Mouse (Mus musculus) CD4-positive, CD25-positive, alpha-beta regulatory T cell, adult 2 months (primary cell): ENCODE data around the gene Aldh3b3.
"Not testable (repeated sequence)": the region's sequence is repeated elsewhere in the genome, so short reads cannot be mapped to it uniquely, and the experiment has no call there.

Experiments used
- DNase-seq: peaks from one replicate; pipeline ENCODE4 v3.0.0-alpha.2; 2012; ENCODE audit warnings: low read depth, low spot score

The Aldh3b3 gene

DNA sequence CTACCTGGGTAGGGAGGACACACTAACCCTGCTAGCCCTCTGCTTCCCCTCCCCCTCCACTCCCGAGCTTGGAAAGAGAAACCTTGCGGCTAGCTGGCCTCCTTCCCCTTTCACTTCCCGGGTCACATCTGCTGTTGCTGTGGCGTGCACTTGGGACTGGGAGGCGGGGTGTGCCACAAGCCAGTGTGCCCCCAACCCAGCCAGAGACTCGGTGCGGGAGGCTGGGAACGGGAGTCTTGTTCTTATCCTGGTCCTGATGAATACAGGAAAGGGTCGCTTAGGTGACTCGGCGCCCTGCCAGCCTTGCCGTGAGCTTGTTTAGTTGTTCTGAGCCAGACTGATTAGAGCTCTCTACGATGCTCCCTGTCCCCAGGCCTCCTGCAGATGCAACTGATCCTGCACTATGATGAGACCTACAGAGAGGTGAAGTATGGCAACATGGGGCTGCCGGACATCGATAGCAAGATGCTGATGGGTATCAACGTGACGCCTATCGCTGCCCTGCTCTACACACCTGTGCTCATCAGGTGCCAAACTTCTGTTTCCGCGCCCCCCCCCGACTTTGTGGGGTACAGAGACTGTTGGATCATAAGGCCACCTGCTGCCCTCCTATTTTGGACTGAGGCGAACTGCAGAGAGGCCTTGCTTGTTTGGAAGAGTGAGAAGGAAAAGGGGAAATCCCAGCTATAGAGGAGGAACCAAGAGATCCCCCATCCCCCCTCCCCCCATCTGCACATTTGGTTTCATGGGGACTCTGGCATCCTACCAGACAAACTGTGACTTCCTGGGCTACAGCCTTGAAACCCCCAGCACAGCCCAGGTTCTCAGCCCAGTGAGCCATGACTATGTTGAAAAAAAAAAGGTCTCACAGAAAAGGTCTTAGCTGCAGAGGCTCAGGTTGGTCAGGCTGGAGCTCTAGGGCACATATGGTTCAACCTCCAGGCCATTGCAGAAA, 22.3 kb upstream of the Aldh3b3 start:
- peak; percentile 66 for DNase-seq

DNA sequence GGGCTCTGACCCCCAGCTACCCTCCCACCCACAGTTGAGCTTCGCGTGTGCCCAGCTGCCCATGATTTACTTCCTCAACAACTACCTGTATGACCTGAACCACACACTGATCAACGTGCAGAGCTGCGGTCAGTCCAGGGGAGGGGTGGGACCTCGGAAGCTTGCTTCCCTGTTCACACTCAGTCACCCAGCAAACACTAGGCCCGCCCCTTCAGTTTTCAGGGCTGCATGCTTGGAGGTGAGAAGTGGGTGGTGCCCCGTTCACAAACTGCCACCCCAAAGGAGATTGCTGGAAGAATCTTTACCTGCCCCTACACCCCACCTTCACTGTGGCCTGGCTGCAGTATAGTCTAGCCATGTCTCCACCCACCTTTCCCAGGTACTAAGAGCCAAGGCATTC, 16.1 kb upstream of the Aldh3b3 start:
- no peak for DNase-seq

DNA sequence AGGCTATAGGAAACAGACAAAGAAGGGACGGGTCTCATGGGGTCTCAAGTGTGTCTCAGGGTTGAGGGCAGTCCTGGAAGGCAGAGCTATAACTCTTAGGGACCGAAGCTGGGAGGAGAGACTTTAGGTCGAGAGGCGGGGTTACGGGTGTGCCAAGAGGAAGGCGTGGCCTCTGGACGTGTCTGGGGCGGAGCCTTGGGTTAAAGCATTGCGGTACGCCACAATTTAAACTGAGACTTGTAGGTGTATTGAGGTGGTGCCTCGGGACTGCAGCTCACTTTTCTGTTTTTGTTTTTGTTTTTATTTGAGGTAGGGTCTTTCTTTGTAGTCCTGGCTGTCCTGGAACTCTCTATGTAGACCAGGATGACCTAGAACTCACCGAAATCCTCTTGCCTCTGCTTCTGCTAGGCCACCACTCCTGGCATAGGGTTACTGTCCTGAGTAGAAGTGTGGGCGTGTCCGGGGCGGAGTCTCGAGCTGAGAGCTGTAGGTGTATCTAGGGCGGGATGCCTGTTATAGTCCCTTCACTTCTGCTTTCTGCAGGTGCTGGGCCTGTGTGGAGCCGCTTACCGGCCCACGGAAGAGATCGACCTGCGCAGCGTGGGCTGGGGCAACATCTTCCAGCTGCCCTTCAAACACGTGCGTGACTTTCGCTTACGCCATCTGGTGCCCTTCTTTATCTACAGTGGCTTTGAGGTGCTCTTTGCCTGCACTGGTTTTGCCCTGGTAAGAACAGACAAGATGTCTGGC, 15.3 kb upstream of the Aldh3b3 start:
- peak; percentile 80 for DNase-seq

DNA sequence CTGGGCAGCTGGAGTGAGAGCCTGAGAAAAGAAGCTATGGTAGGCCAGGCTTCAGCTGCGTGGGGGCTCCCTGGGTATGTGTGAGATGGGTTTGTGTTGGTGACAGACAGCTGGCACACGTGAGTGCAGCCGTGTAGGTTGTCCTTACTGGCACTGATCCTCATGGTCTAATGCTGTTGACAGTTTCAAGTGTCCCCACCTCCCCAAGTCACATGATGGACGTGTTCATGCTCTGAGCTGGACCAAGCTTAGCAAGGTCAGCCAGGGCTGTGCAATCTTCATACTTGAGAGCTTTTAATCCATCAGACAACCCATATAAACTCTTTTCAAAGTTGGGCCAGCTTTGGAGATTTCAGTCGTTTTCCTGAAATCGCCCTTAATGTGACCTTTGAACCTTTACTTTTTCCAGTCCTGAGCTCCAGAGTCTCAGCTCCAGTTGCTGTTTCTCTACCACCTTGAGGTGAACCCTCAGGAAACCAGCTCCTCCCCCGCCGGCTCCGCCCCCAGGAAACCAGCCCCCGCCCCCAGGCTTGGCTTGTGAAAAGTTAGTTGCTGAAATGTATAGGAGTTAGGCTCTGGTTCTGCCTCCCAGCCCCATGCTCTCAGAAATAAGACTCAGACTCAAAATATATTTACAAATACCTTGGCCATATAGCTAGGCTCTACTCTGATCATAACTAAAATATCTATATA, 12.4 kb upstream of the Aldh3b3 start:
- DNase-seq: peak; percentile 75

DNA sequence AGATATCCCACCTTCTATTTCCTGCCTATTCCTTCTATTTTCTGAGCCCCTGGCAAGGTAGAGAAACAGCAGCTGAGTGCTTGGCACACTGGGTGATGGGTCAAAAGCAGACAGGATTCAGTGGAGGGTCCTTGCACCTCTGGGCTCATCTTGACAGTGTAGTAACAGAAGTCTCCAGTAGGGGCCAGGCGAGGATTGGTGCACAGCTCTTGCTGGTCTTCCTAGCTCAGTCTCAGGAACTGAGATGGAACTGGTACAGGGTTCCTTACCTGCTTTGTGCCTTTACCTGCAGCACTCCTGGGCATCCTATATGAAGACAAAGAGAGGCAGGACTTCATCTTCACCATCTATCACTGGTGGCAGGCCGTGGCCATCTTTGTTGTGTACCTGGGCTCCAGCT, 11.7 kb upstream of the Aldh3b3 start:
- DNase-seq: peak; percentile 81

DNA sequence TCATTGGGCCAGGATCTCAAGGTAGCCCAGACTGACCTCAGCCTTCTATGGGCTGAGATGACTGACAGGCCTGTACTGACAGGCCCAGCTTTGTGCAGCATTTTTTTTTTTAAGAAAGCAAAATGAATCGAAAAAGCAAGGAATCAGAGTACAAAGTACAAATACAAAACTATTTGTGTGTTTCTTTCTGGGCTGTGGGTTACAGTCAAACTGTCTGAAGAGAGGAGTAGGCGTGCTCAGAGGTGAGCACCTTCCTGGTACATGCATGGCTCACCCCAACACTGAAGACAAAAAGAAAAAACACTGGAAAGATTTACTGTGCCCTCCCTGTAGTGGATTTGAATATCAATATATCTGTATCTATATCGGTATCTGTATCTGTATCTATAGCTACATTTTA, 10.6 kb upstream of the Aldh3b3 start:
- no peak for DNase-seq

DNA sequence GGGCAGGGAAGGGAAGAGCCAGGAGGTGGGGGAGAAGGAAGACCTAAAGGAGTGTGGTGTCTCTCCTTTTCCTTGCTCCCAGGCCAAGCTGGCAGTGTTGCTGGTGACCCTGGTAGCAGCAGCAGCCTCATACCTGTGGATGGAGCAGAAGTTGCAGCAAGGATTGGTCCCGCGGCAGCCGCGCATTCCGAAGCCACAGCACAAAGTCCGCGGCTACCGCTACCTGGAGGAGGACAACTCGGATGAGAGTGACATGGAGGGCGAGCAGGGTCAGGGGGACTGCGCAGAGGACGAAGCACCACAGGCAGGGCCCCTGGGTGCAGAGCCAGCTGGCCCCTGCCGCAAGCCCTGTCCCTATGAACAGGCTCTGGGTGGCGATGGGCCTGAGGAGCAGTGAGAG, 9.9 kb upstream of the Aldh3b3 start:
- DNase-seq: no peak

DNA sequence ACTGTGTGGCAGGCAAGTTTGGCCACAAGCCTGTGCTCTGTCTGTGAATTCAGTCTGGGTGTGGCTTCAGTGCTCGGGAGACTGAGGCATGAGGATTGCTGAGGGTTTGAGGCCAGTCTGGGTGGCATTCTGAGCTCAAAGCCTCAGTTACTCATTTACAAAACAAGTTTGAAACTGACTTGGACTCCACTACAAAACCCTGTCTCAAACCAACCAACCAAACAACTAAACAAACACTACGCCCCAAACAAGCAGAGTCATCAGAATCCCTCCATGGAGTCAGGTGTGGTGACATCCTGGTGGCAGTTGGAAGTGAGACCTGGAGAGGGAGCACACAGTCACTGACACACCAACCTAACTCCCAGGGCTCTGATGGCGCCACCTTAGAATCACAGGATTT, 8.1 kb upstream of the Aldh3b3 start:
- DNase-seq: no peak

DNA sequence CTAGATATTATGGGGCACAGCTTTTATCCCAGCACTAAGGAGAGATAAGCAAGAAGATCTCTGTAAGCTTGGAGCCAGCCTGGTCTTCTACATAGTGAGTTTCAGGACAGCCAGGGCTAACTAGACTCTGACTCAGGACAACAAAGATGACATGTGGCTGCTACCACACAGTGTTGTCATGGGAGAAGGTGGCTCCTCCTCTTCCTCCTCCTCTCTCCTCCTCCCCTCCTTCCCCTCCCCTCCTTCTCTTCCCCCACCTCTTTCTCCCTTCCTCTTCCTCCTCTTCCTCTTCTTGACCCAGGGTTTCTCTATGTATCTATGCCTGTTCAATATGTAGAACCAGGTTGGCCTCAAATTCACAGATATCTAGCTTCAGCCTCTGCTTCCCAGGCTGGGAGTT, 7.0 kb upstream of the Aldh3b3 start:
- no peak for DNase-seq

DNA sequence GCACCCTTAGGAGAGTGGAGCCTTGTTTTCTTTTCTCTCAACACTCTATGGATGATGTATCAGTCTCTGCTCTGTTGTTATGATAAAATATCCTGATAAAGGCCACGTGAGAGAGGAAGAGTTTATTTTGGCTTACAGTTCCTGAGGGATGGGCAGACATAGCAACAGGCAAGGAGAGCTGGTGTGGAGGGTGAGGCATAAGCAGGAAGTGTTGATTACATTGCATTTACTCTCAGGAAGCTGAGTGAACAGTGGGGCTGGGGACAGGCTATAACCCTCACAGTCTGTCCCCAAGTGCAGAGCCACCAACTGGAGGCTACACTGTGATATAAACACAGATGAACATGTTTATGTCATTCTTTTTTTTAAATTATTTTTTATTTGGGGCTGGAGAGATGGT, 6.3 kb upstream of the Aldh3b3 start:
- DNase-seq: no peak

DNA sequence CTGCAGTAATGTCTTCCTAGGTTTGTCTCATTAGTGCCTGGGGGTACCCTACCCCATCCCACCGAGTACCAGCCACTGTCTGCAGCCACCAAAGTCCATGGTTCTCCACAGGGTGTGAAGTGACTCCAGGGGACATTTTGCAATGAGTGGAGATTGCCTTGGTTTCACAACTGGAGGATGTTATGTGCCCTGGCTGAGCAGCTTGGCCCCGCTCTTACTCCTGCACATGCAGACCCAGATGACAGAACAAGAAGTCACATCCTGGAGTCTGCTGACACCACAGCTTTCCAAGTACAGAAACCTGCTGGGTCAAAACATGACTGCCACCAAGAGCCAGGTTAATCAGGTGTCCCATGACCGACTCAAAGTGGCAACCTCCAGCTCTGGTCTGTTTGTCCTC, 3.4 kb upstream of the Aldh3b3 start:
- DNase-seq: no peak

DNA sequence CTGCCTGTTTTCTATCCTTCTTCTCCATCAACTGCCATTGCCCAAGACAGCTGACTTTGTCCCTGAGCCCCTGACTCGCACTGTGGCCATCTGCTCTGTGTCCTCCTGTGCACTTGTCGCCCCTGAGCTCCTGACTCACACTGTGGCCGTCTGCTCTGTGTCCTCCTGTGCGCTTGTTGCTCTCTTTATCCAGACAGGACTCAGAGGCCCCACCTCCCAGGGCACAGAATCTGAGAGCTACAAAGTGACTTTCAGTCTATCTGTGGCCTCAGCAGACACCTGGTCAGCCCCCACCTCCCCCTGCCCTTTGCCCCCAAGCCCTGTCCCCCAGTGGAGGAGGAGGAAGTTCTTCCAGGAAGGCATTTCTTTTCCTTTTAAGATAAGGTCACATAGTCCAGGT, 2.6 kb upstream of the Aldh3b3 start:
- DNase-seq: no peak

DNA sequence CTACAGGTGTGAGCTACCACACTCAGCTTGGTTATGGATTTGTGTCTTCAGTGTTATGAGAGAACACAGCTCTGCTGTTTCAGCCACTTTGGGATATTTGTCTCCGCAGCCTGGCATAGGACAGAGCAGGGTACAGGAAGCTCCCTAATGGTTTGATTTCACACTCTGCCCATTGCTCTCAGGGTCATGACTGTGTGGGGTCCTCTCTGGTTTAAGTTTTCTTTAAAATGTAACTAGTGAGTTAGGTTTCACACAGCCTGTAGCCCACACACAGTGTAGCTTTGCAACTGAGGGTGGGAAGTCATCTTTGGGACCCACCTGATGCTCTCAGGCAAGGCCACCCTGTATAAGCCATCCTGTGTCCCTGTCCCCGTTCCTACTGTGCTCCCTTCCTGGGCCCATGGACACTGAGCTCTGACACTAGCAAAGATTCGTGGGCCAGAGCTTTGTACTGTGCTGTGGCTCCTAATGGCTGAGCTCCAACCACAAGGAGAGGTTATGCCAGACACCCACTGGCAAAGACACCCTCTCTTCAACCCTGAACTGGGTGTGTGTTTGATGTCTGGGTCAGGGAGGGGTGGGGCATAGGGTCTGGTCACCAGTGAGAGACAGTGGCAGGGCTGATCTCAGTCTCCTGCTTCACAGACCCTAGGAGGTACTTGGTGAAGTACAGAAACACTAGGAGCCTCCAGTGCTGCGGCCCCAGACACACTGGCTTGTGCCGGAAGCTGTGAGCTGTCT, 979 bp upstream of the Aldh3b3 start:
- DNase-seq: not testable (repeated sequence)

DNA sequence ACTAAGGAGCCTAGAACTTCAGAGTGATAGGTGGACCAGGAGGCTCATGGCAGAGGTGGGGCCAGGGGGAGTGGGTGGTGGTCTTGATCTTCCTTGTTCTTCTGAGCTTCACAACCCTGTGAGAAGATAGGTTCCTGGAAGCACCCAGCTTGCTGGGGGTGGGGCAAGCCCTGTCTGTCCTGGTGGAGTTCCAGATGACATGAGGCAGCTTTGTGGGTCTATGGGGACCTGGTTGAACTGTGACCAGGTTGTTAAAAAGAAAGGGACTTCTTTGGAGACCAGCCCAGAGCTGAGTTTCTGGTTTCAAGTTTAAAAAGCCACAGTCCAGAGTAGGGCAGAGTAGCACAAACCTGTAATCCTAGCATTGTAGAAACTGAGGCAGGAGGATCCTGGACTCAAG, 585 bp downstream of the Aldh3b3 start:
- DNase-seq: no peak

DNA sequence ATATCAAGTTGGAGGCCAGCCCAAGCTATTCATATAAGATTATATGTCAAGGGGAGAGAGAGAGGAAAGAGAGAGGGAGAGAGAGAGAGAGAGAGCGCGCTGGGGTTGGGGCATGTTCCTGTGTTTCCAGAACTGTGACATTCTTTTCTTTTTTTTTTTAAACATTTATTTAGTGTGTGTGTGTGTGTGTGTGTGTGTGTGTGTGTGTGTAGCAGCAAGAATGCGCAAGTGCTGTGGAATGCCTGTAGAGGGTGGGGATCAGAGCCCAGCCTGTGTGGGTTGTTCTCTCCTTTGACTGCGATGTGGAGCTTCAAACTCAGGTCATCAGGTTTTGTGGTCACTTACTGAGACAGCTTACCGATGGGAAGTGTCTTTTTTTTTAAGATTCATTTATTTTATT, 1.8 kb downstream of the Aldh3b3 start:
- no peak for DNase-seq

DNA sequence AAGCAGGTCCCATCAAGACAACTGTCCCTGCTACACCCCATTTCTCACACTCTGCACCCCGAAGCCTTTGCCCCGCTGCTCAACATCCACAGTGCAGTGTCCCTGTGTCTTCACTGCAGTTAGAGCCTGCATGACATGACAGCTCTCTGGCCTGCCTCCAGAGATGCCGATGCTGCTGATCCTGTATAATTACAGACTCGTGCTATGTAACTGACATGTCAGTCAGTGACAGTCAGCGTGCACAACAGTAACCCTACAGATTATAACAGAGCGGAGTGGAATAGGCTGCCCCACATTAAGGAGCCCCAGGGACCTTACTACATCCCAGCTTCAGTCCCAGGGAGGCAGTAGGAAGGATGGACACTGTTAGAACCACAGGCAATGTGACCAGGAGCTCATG, 3.4 kb downstream of the Aldh3b3 start:
- not testable (repeated sequence) for DNase-seq

DNA sequence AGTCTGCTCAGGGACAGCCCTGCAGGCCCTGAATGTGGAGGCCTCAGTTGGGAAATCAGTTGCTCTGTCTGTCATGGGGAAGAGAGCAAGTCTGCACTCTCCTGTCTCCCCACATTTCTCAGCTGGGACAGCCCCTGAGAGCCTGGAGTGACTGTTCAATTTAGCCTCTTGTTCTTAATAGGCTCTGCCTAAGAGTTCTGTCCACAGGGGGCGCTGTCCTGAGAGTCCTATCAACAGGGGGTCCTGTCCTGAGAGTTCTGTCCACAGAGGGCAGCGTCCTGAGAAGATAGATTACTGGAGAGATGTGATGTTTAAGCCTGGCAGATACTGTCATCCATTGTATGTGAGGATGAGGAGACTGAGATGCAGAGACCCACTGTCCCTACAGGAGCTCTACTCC, 4.0 kb downstream of the Aldh3b3 start:
- DNase-seq: peak; percentile 38

DNA sequence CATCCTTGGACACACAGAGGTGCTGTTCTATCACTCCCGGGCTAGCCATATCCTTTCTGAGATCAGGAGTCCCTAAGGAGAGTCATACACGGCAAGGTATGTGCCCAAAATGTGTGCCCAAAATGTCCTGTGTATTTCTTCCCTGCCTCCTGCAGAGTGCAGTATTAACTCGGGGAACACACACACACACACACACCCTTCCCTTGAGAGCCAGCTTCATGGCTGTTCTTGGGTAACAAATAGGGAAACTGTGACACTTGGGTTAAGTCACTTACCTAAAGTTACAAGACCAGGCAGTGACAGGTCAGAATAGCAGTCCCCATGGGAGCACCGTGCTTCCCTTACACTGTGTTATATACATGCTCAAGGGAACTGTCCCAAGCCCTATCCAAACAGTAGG, 5.6 kb downstream of the Aldh3b3 start:
- DNase-seq: no peak

DNA sequence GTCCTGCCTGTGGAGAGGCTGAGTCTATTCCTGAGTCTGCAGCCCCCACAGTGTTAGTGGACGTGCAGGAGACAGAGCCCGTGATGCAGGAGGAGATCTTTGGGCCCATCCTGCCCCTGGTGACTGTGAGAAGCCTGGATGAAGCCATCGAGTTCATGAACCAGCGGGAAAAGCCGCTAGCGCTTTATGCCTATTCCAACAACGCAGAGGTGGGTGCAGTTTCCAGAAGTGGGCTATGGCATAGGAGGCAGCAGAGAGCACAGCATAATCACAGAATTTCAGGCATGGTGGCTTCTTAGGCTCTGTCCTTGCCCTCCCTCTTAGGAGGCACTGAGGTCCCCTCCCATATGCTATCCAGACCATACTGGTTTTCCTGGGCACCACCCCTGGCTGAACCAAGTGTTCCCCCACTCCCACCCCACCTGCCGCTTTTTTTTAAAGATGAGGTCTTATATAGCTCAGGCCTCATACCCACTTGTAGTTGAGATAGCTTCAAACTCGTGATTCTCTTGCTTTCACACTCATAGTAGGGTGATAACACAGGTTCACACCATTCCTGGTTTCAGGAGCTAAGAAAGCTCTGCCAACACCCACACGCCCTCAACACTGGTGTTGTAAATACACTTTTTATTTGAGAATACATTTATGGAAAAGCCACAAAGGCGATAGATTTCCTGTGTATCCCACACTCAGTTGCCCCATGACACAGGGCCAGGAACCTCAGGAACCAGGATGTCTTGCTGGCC, 8.1 kb downstream of the Aldh3b3 start:
- DNase-seq: no peak

DNA sequence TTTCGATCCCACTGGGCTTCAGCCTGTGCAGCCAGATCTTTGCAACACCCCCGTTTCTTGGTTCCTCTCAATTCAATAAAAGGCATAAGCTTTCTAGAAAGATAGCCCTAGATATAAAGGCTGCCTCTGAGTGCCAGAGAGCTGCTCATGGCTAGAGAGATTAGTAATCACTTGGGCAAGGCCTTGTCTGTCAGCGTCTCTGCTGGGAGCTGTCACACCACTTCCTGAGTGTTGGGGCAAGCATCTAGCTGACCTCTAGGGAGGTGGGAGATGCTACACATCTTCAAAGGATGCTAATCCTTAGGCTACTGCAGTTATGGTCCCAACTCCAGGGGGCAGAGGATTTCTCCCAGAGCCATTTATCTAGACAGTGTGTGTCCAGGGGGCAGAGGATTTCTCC, 8.8 kb downstream of the Aldh3b3 start:
- no peak for DNase-seq

DNA sequence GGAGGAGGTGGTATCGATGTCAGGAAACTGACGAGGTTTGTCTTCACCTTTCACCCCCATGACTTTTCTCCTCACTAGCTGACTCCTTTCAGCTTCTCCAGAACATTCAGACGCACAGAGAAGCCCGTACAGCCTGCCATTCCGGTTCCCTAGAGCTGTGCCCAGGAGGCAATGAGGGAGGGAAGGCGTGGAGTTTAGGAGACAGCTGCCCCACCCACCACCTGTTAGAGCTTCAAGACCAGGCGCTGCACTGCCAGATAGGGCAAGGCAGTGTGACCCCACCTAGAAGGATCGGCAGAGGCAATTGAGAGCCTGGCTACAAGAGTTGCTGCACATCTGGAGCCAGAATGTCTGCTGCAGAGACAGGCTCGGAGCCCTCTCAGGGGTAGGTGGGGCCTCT, 13.8 kb downstream of the Aldh3b3 start, which contains the start of gene Aldh3b2:
Gene Aldh3b2, plus strand, starts transcription at position 100 of the 400 bp plus-strand sequence.
- DNase-seq: no peak
